Mouse (Mus musculus): ENCODE data around the gene BC025920. TPM values are rescaled to one million over a fixed set of nuclear protein-coding genes. Genes with fewer than 3 reads are reported as not detected.

BC025920 gene
- total RNA-seq, 2 experiments from 2014 or later = 1.2 to 1.3 TPM

GRCm38 (mm10) chr10:81574081-81575056, 31.7 kb upstream of the BC025920 start, which contains the start of gene Tle2:
Gene Tle2 (plus strand): TSS chr10:81574561.
- no peak for DNase-seq

GRCm38 (mm10) chr10:81575208-81575631, 30.9 kb upstream of the BC025920 start:
- DNase-seq = peak; percentile 59

GRCm38 (mm10) chr10:81575695-81576094, 30.4 kb upstream of the BC025920 start:
- DNase-seq = no peak

- DNase-seq = no peak
These were observed 26.1 kb upstream of the BC025920 start for GRCm38 (mm10) chr10:81579967-81580366.

GRCm38 (mm10) chr10:81580441-81581070, 25.5 kb upstream of the BC025920 start:
- DNase-seq = no peak

GRCm38 (mm10) chr10:81583347-81583746, 22.7 kb upstream of the BC025920 start:
- no peak for DNase-seq

GRCm38 (mm10) chr10:81588739-81589138, 17.3 kb upstream of the BC025920 start:
- DNase-seq = no peak

GRCm38 (mm10) chr10:81591846-81592245, 14.2 kb upstream of the BC025920 start:
- DNase-seq = no peak

GRCm38 (mm10) chr10:81592631-81593030, 13.4 kb upstream of the BC025920 start:
- DNase-seq = no peak

GRCm38 (mm10) chr10:81593223-81593622, 12.8 kb upstream of the BC025920 start:
- DNase-seq = no peak

- DNase-seq = no peak
These were observed 12.1 kb upstream of the BC025920 start for GRCm38 (mm10) chr10:81593935-81594334.

- DNase-seq = no peak
These were observed 10.5 kb upstream of the BC025920 start for GRCm38 (mm10) chr10:81595599-81595998.

GRCm38 (mm10) chr10:81596611-81597010, 9.5 kb upstream of the BC025920 start:
- DNase-seq = peak; percentile 36

GRCm38 (mm10) chr10:81597137-81597950, 8.7 kb upstream of the BC025920 start:
- peak; percentile 53 for DNase-seq

- no peak for DNase-seq
These were observed 7.7 kb upstream of the BC025920 start for GRCm38 (mm10) chr10:81598342-81598741.

- no peak for DNase-seq
These were observed 7.2 kb upstream of the BC025920 start for GRCm38 (mm10) chr10:81598871-81599270.

- no peak for DNase-seq
These were observed 6.4 kb upstream of the BC025920 start for GRCm38 (mm10) chr10:81599630-81600029.

- no peak for DNase-seq
These were observed 6.0 kb upstream of the BC025920 start for GRCm38 (mm10) chr10:81600096-81600495.

- peak; percentile 98 for DNase-seq
These were observed 5.3 kb upstream of the BC025920 start, which contains the start of gene Tle6 for GRCm38 (mm10) chr10:81600738-81601203. Gene Tle6 (minus strand): TSS chr10:81601073.

GRCm38 (mm10) chr10:81601396-81601905, 4.6 kb upstream of the BC025920 start:
- no peak for DNase-seq

GRCm38 (mm10) chr10:81602741-81603151, 3.3 kb upstream of the BC025920 start:
- peak; percentile 34 for DNase-seq
